In genomic region chr13:51313129-51313850, GRCm38 (mm10) we compare ENCODE assay signal across 8 mouse cellular contexts.
DNase-seq lines count a peak whose midpoint lies in the region; ATAC-seq and TF ChIP-seq lines count a peak whose summit lies in the region.

No protein-coding gene starts in this region.

- DNase-seq in heart, postnatal 36 days, result peak; percentile 56 to 60
- DNase-seq in lung, adult 2 months, result peak; percentile 18
- DNase-seq in thymus, postnatal 0 days (ENCODE audit: low spot score), result no peak
- no peak for DNase-seq in embryo, embryonic 9.5 days (ENCODE audit: extremely low spot score)
- no peak for DNase-seq in adrenal gland, adult 18-20 months (ENCODE audit: low spot score in 2 of 2)
- no peak for DNase-seq in cerebellum, postnatal 4 days (ENCODE audit: low spot score in 2 of 2)

- no peak overlapping the region for H3K4me2 ChIP-seq in embryonic facial prominence, embryonic 12.5 days (replicated peaks)

- peak overlapping the region; percentile 92 for H3K27ac ChIP-seq in embryonic facial prominence, embryonic 12.5 days

- H3K79me2 ChIP-seq in C2C12 (ENCODE audit: control insufficient read depth, insufficient read depth), result no peaks in the 10 kb centered on the region

- no peak for TF ChIP-seq CTCF in C2C12 (IDR thresholded peaks at IDR 0.05; ENCODE audit: control insufficient read depth, insufficient read depth, insufficient read length)
- TF ChIP-seq CTCF in lung, adult 2 months (IDR thresholded peaks at IDR 0.05; ENCODE audit: insufficient read depth, low read length), result no peak

- no peak overlapping the region for H3K4me3 ChIP-seq in C2C12 (ENCODE audit: insufficient read depth, poor library complexity, severe bottlenecking)
- H3K4me3 ChIP-seq in embryonic facial prominence, embryonic 12.5 days, result no peak overlapping the region
- H3K4me3 ChIP-seq in lung, adult 2 months (replicated peaks; ENCODE audit: extremely low read depth, low read depth, low read length), result no peak overlapping the region

- no peaks in the 10 kb centered on the region for H3K9me3 ChIP-seq in embryonic facial prominence, embryonic 12.5 days

- H3K4me1 ChIP-seq in embryonic facial prominence, embryonic 12.5 days, result peaks cover 51% of the 10 kb centered on the region
- H3K4me1 ChIP-seq in lung, adult 2 months (ENCODE audit: control insufficient read depth, insufficient read depth, low read length), result 0 out of 2 replicates have a peak, but pooled peaks cover 5% of the 10 kb centered on the region

- TF ChIP-seq POLR2A in lung, adult 2 months (IDR thresholded peaks at IDR 0.05; ENCODE audit: borderline replicate concordance, extremely low read depth, low read depth, low read length), result no peak

- ATAC-seq in embryonic facial prominence, embryonic 12.5 days (ENCODE audit: insufficient number of reproducible peaks, insufficient read depth, low FRiP score, low TSS enrichment), result no peak

- H3K9ac ChIP-seq in embryonic facial prominence, embryonic 12.5 days, result no peak overlapping the region

- H3ac ChIP-seq in C2C12 (ENCODE audit: control insufficient read depth, insufficient read length, low read depth), result no peak overlapping the region

- H3K27me3 ChIP-seq in C2C12 (ENCODE audit: control insufficient read depth, insufficient read depth, insufficient read length), result no peaks in the 10 kb centered on the region
- H3K27me3 ChIP-seq in embryonic facial prominence, embryonic 12.5 days, result no peaks in the 10 kb centered on the region

- intact Hi-C loops in heart, postnatal 36 days (cut with DNase I), result loop anchor here (5.0 kb wide), 1 partner anchor 94 kb away; the partner anchor contains the start of gene S1pr3

- 59% methylated on average over 5 of the region's 5 CpGs for WGBS in embryonic facial prominence, embryonic 12.5 days
- 53% methylated on average over 5 of the region's 5 CpGs for WGBS in lung, adult 2 months

- H3K79me3 ChIP-seq in C2C12 (ENCODE audit: low read depth), result no peaks in the 10 kb centered on the region

- no peaks in the 10 kb centered on the region for H3K36me3 ChIP-seq in C2C12 (ENCODE audit: control insufficient read depth, insufficient read depth)
- H3K36me3 ChIP-seq in embryonic facial prominence, embryonic 12.5 days, result no peaks in the 10 kb centered on the region

TF ChIP-seq in C2C12, 6 proteins besides CTCF, POLR2A, EP300 and RAD21:
- TF ChIP-seq FOSL1 (IDR thresholded peaks at IDR 0.05; ENCODE audit: insufficient read depth, low read length, poor library complexity, severe bottlenecking), result no peak
- no peak for TF ChIP-seq MAX (IDR thresholded peaks at IDR 0.05)
- no peak for TF ChIP-seq MYOG (IDR thresholded peaks at IDR 0.05; ENCODE audit: control insufficient read depth, extremely low read depth, insufficient read length)
- peak; percentile 76 for TF ChIP-seq MYOD1 (IDR thresholded peaks at IDR 0.05; ENCODE audit: control insufficient read depth, insufficient read length, low read depth)
- TF ChIP-seq USF1 (IDR thresholded peaks at IDR 0.05; ENCODE audit: low read depth), result no peak
TF ChIP-seq in C2C12: peak in this region for 1.

Comparison
In these comparisons a context has a peak if more than half of its experiments do, and no peak if none do; other contexts are left out.
1. DNase-seq: peak in heart, postnatal 36 days (2 of 2) and lung, adult 2 months (single experiment); none in thymus, postnatal 0 days (single experiment), embryo, embryonic 9.5 days (single experiment), adrenal gland, adult 18-20 months (0 of 2) and cerebellum, postnatal 4 days (0 of 2).